Mouse (Mus musculus) thymus, adult 18-20 months (tissue): ENCODE data around the gene Rbmxl2.

ENCODE experiments used
- DNase-seq, 2 experiments: peaks; one replicate each; pipeline ENCODE4 v3.0.0; 2022; ENCODE audit warnings: mixed read lengths in 2 of 2

Gene Rbmxl2

GRCm38 (mm10) chr7:107209204-107209860, at the start of gene Rbmxl2:
Rbmxl2 (plus strand) TSS chr7:107209445.
- no peak for DNase-seq

- no peak for DNase-seq
Observed at GRCm38 (mm10) chr7:107166690-107167089, 42.6 kb upstream of the Rbmxl2 start, which contains the start of gene Nlrp14. Nlrp14 (plus strand) TSS chr7:107166990.

- DNase-seq = no peak
Observed at GRCm38 (mm10) chr7:107180406-107180805, 28.8 kb upstream of the Rbmxl2 start.

- DNase-seq = no peak
Observed at GRCm38 (mm10) chr7:107201817-107202216, 7.4 kb upstream of the Rbmxl2 start.

GRCm38 (mm10) chr7:107207843-107208242, 1.4 kb upstream of the Rbmxl2 start:
- no peak for DNase-seq

GRCm38 (mm10) chr7:107210126-107210576, 906 bp downstream of the Rbmxl2 start:
- DNase-seq = no peak

- DNase-seq = no peak
Observed at GRCm38 (mm10) chr7:107215723-107216122, 6.5 kb downstream of the Rbmxl2 start.

GRCm38 (mm10) chr7:107216845-107217244, 7.6 kb downstream of the Rbmxl2 start:
- DNase-seq = no peak

GRCm38 (mm10) chr7:107236854-107237253, 27.6 kb downstream of the Rbmxl2 start:
- no peak for DNase-seq

- no peak for DNase-seq
Observed at GRCm38 (mm10) chr7:107237498-107237897, 28.3 kb downstream of the Rbmxl2 start.

GRCm38 (mm10) chr7:107241371-107241883, 32.2 kb downstream of the Rbmxl2 start:
- no peak for DNase-seq

- no peak for DNase-seq
Observed at GRCm38 (mm10) chr7:107250211-107250985, 41.2 kb downstream of the Rbmxl2 start.

GRCm38 (mm10) chr7:107253355-107253754, 44.1 kb downstream of the Rbmxl2 start:
- no peak for DNase-seq

- no peak for DNase-seq
Observed at GRCm38 (mm10) chr7:107259936-107260335, 50.7 kb downstream of the Rbmxl2 start.
